Mouse (Mus musculus) kidney, postnatal 25 days (tissue): ENCODE data around the gene Chrna7.

Source experiments
- DNase-seq, 2 experiments: peaks; one replicate each; pipeline ENCODE4 v3.0.0; 2021; ENCODE audit warnings: mixed read lengths in 2 of 2

The Chrna7 gene

GRCm38 (mm10) chr7:63212084-63212723 lies at the start of gene Chrna7:
Gene Chrna7 (minus strand): TSS chr7:63212569.
- peak; percentile 73 to 83 for DNase-seq

- DNase-seq: no peak
Measured at GRCm38 (mm10) chr7:63249404-63249803, 37.0 kb upstream of the Chrna7 start.

- DNase-seq: no peak
Measured at GRCm38 (mm10) chr7:63237852-63238516, 25.6 kb upstream of the Chrna7 start.

GRCm38 (mm10) chr7:63225066-63225780 lies 12.9 kb upstream of the Chrna7 start:
- no peak for DNase-seq

GRCm38 (mm10) chr7:63211641-63212083 lies 707 bp downstream of the Chrna7 start:
- no peak for DNase-seq

GRCm38 (mm10) chr7:63209501-63209900 lies 2.9 kb downstream of the Chrna7 start:
- DNase-seq: no peak

GRCm38 (mm10) chr7:63207137-63207536 lies 5.2 kb downstream of the Chrna7 start:
- no peak for DNase-seq

- no peak for DNase-seq
Measured at GRCm38 (mm10) chr7:63195560-63195959, 16.8 kb downstream of the Chrna7 start.

GRCm38 (mm10) chr7:63189647-63190534 lies 22.5 kb downstream of the Chrna7 start:
- no peak for DNase-seq

- no peak for DNase-seq
Measured at GRCm38 (mm10) chr7:63170063-63170787, 42.1 kb downstream of the Chrna7 start.

- no peak for DNase-seq
Measured at GRCm38 (mm10) chr7:63164617-63165016, 47.8 kb downstream of the Chrna7 start.

- no peak for DNase-seq
Measured at GRCm38 (mm10) chr7:63162272-63162864, 50.0 kb downstream of the Chrna7 start.

- DNase-seq: no peak
Measured at GRCm38 (mm10) chr7:63153239-63153638, 59.1 kb downstream of the Chrna7 start.

- DNase-seq: no peak
Measured at GRCm38 (mm10) chr7:63148740-63149139, 63.6 kb downstream of the Chrna7 start.

- DNase-seq: no peak
Measured at GRCm38 (mm10) chr7:63148321-63148720, 64.0 kb downstream of the Chrna7 start.

- no peak for DNase-seq
Measured at GRCm38 (mm10) chr7:63122547-63122946, 89.8 kb downstream of the Chrna7 start.

- no peak for DNase-seq
Measured at GRCm38 (mm10) chr7:63113671-63114070, 98.7 kb downstream of the Chrna7 start.

- DNase-seq: no peak
Measured at GRCm38 (mm10) chr7:63113252-63113651, 99.1 kb downstream of the Chrna7 start.

GRCm38 (mm10) chr7:63109348-63109747 lies 103.0 kb downstream of the Chrna7 start:
- no peak for DNase-seq

- no peak for DNase-seq
Measured at GRCm38 (mm10) chr7:63085954-63086353, 126.4 kb downstream of the Chrna7 start.

- DNase-seq: no peak
Measured at GRCm38 (mm10) chr7:63084351-63085003, 127.9 kb downstream of the Chrna7 start.
